Mouse (Mus musculus) liver, postnatal 0 days (tissue): ENCODE data around the gene Comp.

Source experiments
- CTCF ChIP-seq: sonication (generic); IDR thresholded peaks from 2 replicates; pipeline ENCODE4 v1.5.1; 2016; ENCODE audit warnings: antibody characterized with exemption, low read depth
- EP300 ChIP-seq: IDR thresholded peaks from 2 replicates; pipeline ENCODE4 v1.6.1; 2016; ENCODE audit warnings: antibody characterized with exemption, low read depth, mild to moderate bottlenecking

DNA sequence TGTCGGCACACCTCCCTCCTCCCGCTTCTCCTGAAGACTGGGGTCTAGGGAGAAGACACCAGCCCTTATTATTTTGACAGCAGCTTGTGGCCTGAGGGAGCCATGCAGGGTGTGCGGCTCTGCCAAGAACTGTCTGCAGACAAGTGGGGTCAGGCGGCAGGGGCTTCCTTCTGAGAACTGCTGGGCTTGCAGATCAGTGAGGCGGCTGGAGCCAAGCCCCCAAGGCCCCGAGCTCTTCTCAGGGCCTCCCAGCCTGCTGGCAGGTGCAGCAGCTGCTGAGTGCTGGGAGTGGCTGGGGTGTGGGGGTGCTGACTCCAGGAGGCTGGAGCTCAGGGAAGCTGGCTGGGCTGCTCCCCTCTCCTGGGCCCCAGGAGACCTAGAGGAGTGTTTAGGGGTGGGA is 34.9 kb downstream of the Comp start:
- TF ChIP-seq CTCF (no peak), EP300 (no peak)
